Mouse (Mus musculus) E14TG2a.4 (cell line): ENCODE data around the gene Banp.

Experiments used
- CTCF ChIP-seq: conservative IDR thresholded peaks from 2 replicates; pipeline ENCODE4 v1.5.1; 2014; ENCODE audit warnings: low read length
- POU5F1 ChIP-seq: IDR thresholded peaks from 2 replicates; pipeline ENCODE4 v1.6.1; 2014; ENCODE audit warnings: low read length, borderline replicate concordance

DNA sequence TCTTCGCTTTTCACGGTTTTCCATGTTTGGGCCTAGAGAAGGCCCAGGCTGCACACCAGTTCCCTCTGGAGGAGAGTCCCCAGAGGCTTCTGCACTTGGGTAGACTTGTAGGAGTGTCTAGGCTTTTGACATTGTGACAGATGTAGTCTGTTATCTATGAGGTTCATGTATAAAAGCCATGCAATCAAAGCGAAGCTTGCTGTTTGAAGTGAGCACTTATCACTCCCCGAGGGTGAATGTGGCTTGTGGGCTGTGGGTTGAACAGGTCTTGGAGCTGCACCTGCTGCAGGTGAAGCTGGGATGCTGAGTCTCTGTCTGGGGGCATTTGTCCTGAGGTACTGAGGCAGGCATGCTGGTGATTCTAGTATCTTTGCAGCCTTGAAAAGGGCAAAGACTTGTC lies 19.0 kb downstream of the Banp start:
- TF ChIP-seq CTCF (no peak), POU5F1 (no peak)
